Mouse (Mus musculus) testis, adult 2 months (tissue): Measurements from ENCODE around the gene Dnm3. TPM values are rescaled to one million over a fixed set of nuclear protein-coding genes. Genes with fewer than 3 reads are reported as not detected.

Source experiments
- H3K27ac ChIP-seq: fragments of 200-500 bp; 2 replicates; pipeline ENCODE4 v1.5.1; 2012; ENCODE audit warnings: low read depth, low read length; ENCODE audit not compliant: control insufficient read depth, insufficient read depth
- H3K27me3 ChIP-seq: fragments of 200-500 bp; 2 replicates; pipeline ENCODE4 v1.6.1; 2012; ENCODE audit warnings: mild to moderate bottlenecking, low read length, moderate library complexity; ENCODE audit not compliant: control insufficient read depth, insufficient read depth
- H3K36me3 ChIP-seq: fragments of 200-500 bp; 2 replicates; pipeline ENCODE4 v1.6.1; 2012; ENCODE audit warnings: mild to moderate bottlenecking, low read length; ENCODE audit not compliant: control insufficient read depth, insufficient read depth
- H3K4me1 ChIP-seq: fragments of 200-500 bp; 2 replicates; pipeline ENCODE4 v1.6.1; 2012; ENCODE audit warnings: low read length; ENCODE audit not compliant: control insufficient read depth, insufficient read depth
- H3K4me3 ChIP-seq: fragments of 200-500 bp; 2 replicates; pipeline ENCODE4 v1.5.1; 2012; ENCODE audit warnings: low read depth, mild to moderate bottlenecking, low read length, moderate library complexity, mixed read lengths; ENCODE audit not compliant: control insufficient read depth
- CTCF ChIP-seq: fragments of 200-500 bp; IDR thresholded peaks from 2 replicates; pipeline ENCODE4 v1.5.1; 2012; ENCODE audit warnings: low read depth, mild to moderate bottlenecking, inconsistent platforms, low read length, moderate library complexity; ENCODE audit not compliant: control insufficient read depth, insufficient read depth, insufficient replicate concordance
- POLR2A ChIP-seq: fragments of 200-500 bp; IDR thresholded peaks from 2 replicates; pipeline ENCODE4 v1.6.1; 2012; ENCODE audit warnings: low read depth, mild to moderate bottlenecking, inconsistent platforms, low read length, moderate library complexity; ENCODE audit not compliant: control insufficient read depth
- polyA plus RNA-seq: library from polyadenylated mRNA; depleted of rRNA; stranded (reverse); fragments of >200 nt; gene quantifications from 2 replicates; pipeline ENCODE4 v1.2.3, GENCODE M21; 2012; rRNA removed

The Dnm3 gene
- polyA plus RNA-seq, 1 experiment: 13.8 TPM

DNA sequence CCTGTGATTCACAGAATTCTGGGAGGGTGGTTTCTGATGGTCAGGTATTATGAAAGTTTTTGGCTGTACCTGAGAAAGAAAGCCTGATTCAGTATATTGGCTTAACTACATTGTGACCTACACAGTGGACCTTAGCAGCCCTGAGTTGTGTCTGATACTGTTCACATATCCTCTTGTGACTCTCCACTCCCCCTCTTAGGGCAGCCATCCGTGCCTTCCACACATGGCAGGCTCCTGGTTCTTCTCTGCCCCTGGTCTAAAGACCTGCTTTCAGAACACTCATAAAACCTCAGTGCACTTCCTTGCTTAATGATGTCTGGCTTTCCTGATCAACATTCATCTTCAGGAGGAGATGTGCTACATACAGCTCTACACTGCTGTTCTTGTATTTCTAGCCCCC, 525.2 kb downstream of the Dnm3 start:
- Histone ChIP-seq H3K27ac (no peak overlapping the region), H3K4me3 (no peak overlapping the region), H3K36me3 (no peaks in the 10 kb centered on the region), H3K4me1 (no peaks in the 10 kb centered on the region), H3K27me3 (no peaks in the 10 kb centered on the region)
- TF ChIP-seq POLR2A (no peak), CTCF (no peak)

GRCm38 (mm10) chr1:161951009-161951779, 526.6 kb downstream of the Dnm3 start:
- Histone ChIP-seq H3K27me3 (no peaks in the 10 kb centered on the region), H3K36me3 (no peaks in the 10 kb centered on the region), H3K4me1 (no peaks in the 10 kb centered on the region), H3K4me3 (no peak overlapping the region), H3K27ac (no peak overlapping the region)
- TF ChIP-seq CTCF: no peak
- no peak for TF ChIP-seq POLR2A

DNA sequence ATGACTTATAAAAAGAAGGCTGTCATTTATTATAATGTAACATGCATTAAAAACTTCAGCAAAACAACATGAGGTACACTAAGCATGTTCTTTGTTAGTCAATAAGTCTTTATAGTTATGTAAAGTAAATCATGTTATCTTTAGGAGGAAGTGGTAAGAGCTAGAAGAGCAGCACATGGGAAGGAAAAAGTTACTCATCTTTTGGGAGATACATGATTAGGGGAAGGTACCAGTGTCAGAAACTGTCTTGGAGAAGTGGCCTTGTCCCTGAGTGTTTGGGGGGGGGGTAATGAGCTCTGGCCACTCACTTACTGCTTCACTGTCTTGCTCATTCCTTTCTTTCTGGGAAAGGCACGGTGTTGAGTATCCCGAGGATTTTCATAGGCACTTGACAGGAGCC, 535.8 kb downstream of the Dnm3 start:
- no peak overlapping the region for H3K27ac ChIP-seq
- no peaks in the 10 kb centered on the region for H3K4me1 ChIP-seq
- no peaks in the 10 kb centered on the region for H3K27me3 ChIP-seq
- H3K4me3 ChIP-seq: no peak overlapping the region
- no peaks in the 10 kb centered on the region for H3K36me3 ChIP-seq
- TF ChIP-seq POLR2A: no peak
- TF ChIP-seq CTCF: no peak

Other genes starting within 250 kb of the Dnm3 start
- 3.4 and 3.7 TPM in 2 replicates for gene Mettl13, start 70.5 kb upstream of the Dnm3 start, polyA plus RNA-seq
- 20.4 and 24.5 TPM in 2 replicates for gene Vamp4, start 92.5 kb upstream of the Dnm3 start, polyA plus RNA-seq
- 0.99 and 1.4 TPM in 2 replicates for gene Myoc, start 161.1 kb upstream of the Dnm3 start, polyA plus RNA-seq
- gene Myocos, start 180.2 kb upstream of the Dnm3 start, polyA plus RNA-seq: 1.1 and 1.4 TPM in 2 replicates